Mouse (Mus musculus): ENCODE measurements around the gene 1700001J03Rik.
"Not testable (repeated sequence)": the region's sequence is repeated elsewhere in the genome, so short reads cannot be mapped to it uniquely, and the experiment has no call there.

1700001J03Rik gene

DNA sequence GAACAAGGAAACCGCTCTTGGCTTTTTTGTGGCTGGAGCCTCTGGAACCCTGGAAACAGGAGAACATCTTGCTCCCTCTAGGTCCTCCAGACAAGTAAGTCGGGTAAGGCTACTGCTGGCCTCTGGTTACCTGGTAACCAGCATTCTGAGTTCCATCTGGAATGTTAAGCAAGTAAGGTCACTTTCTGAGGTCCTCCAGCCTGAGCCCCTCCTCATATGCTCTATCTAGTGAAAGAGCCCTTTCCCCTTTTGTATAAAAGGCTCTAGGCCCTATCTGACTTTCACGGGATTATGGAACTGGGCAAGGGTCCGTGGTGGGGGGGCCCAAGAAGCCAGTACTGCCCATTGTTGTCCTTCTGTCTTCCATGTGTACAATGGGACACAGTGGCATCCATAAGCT is at the start of gene 1700001J03Rik:
1700001J03Rik (minus strand) TSS at position 101 of the 400 bp plus-strand sequence.
- DNase-seq (ENCODE audit: low spot score in 2 of 2): not testable (repeated sequence)

- no peak for DNase-seq (ENCODE audit: low spot score in 2 of 2)
These were observed 49.2 kb upstream of the 1700001J03Rik start for GRCm38 (mm10) chr5:146234336-146234735.

DNA sequence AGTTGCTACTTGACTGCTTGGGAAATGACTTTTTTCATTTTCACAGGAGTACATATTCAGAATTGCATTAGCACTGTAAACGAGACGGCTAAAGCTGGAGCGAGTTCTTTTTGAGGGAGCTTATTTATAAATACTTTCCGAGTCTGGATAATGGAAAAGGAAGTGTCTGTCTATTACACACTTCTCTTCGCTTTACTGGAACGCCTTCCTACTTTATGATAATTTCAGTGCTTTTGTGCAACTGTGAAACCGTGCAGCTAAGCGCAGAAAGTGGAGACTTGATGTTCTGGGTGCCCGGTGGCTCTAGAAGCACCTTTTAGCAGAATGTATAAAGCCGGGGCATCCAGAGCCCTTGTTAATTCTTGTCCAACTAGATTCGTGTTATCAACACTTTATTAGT is 47.7 kb upstream of the 1700001J03Rik start:
- DNase-seq (ENCODE audit: low spot score in 2 of 2): no peak

DNA sequence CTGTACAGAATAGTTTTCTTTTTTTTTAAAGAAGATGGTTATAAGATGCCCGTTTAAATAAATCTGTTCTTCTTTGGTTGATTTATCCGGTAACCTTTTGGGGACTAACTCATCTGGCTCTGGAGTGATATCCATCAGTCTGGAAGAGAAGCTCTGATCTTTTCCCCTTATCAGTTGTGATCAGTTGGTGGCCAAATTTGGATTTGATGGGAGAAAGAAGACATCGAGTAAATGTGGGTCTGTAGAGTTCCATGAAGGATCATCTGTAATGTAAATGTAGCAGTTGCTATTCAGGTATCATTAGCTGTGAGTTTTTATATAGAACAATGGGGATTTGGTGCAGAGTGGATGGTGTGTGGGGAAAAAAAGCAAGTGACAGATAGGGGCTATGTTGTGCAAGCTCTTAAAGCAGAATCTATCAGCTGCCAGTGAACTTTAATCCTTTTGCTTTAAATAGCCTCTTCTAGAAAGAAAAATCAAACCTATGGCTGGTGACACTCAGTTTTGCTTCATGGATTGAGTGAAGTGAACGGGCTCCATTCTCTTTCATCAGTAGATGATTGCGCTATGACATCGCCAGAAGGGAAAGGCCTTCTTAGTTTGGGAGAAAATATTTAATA is 47.1 kb upstream of the 1700001J03Rik start:
- no peak for DNase-seq (ENCODE audit: low spot score in 2 of 2)

GRCm38 (mm10) chr5:146231655-146231996 is 46.5 kb upstream of the 1700001J03Rik start:
- peak in 1 of 2 experiments; percentile 16 for DNase-seq (ENCODE audit: low spot score in 2 of 2)

GRCm38 (mm10) chr5:146230864-146231654 is 46.0 kb upstream of the 1700001J03Rik start, which contains the start of gene Cdk8:
TSS of gene Cdk8 (plus strand) at chr5:146231230.
- DNase-seq (ENCODE audit: low spot score in 2 of 2): peak; percentile 88 to 93

DNA sequence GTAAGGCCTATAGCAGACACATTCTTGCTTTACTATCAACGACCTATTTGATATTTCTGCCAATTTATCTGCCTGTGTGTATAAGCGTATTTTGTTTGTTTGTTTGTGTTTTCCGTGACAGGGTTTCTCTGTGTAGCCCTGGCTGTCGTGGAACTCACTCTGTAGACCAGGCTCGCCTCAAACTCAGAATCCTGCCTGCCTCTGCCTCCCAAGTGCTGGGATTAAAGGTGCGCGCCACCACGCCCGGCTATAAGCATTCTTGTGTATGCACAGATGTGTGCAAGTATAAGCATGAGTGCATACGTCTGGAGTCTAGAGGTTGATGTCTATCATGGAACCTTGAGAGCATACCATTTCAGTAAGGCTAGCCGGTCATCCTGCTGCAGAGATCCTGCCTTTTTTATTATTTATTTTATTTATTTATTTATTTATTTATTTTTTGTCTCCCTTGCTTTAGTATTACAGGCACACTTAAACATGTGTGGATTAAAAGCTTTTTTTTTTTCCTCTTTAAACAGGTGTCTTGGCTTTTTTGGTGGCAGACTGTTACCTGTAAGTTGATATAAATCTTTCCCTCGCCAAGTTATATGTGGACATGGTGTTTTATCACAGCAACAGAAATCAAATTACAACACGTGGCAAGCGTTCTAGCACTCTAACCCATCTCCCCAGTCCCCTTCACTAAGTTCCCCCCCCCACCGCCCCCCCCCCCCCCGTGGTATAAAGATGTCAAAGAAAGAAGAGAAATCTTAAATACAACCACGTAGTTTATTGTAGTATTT is 45.0 kb upstream of the 1700001J03Rik start:
- DNase-seq (ENCODE audit: low spot score in 2 of 2): no peak

GRCm38 (mm10) chr5:146227496-146227895 is 42.4 kb upstream of the 1700001J03Rik start:
- DNase-seq (ENCODE audit: low spot score in 2 of 2): no peak

DNA sequence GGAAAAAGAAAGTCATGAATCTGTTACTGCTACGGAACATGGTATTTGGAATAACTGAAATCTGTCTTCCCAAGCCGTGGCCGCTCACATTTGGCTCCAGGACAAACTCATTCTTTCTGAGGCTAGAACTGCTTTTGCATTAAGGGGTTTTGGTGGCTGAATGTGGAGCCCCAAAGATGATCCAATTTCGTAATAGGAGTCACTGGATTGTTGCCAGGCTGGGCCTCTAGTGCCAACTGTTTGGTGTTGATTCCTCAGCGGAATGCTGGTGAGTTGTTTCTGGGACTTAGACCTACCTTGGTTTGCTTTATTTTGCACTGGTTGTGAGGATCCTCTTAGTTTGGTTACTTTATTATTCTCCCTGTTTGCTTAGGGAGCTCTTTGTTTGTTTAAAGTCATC is 38.7 kb upstream of the 1700001J03Rik start:
- DNase-seq (ENCODE audit: low spot score in 2 of 2): no peak

- no peak for DNase-seq (ENCODE audit: low spot score in 2 of 2)
These were observed 36.6 kb upstream of the 1700001J03Rik start for GRCm38 (mm10) chr5:146221722-146222121.

DNA sequence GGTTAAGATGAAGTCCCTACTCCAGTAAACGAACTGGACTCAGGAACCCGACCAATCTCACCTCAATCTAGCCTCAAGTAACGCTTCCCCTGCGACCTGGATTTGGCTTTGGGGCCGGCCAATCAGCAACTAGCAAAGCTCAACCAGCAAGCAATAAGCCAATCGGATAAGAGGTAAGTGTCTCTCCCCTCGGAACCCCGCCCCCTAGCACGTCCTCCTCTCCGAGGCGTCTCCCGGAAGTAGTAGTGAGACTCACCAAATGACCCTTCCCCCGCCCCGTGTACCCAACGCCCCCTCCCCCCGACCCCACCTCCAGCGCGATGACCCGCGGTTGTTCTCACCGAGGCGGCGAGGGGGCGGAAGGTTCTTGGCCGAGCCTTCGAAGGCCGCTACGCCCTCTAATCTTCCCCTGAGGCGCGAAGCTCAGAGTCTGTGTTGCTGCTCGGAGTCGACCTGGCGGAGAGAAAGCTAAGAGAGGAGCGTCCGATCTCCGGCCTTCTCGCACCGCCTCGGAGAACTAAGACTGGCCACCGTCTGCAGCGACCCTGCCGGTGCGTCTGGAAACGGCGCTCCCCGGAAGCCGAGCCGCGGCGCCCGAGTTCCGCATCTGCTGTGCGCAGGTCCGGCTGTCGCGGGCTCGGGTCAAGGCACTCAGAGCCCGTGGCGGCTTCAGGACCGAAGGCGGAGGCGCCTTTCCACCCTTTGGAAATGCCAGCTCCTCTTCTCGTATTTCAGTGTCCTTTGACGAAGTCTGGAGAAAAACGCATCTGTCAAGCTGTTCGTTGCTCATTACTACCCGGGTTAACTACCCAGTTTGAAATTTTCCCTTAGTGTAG is 36.0 kb upstream of the 1700001J03Rik start, which contains the start of gene Rnf6:
Rnf6 (minus strand) TSS at position 677 of the 836 bp plus-strand sequence.
- DNase-seq (ENCODE audit: low spot score in 2 of 2): peak; percentile 76 to 85

DNA sequence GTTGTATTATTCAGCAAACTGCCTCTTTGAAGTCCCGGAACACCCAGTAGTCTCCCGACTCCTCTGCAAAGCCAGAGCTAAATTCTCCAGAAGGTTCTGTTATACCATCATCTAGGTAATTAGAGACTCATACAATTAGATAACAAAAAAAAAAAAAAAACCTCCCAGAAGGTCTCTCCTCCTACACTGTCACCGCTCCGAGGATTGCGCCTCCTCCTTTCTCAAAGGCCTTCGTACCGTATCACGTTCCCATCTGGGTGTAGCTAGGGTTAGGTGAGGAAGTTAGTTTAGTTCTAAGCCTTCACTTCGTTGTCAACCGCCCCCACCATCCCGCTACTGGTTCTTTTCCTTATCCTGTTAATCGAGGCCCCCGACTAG is 35.4 kb upstream of the 1700001J03Rik start:
- no peak for DNase-seq (ENCODE audit: low spot score in 2 of 2)

- DNase-seq (ENCODE audit: low spot score in 2 of 2): no peak
These were observed 20.4 kb upstream of the 1700001J03Rik start for GRCm38 (mm10) chr5:146205537-146205936.

GRCm38 (mm10) chr5:146203921-146204320 is 18.8 kb upstream of the 1700001J03Rik start:
- no peak for DNase-seq (ENCODE audit: low spot score in 2 of 2)

- DNase-seq (ENCODE audit: low spot score in 2 of 2): no peak
These were observed 15.5 kb upstream of the 1700001J03Rik start for GRCm38 (mm10) chr5:146200580-146200979.

DNA sequence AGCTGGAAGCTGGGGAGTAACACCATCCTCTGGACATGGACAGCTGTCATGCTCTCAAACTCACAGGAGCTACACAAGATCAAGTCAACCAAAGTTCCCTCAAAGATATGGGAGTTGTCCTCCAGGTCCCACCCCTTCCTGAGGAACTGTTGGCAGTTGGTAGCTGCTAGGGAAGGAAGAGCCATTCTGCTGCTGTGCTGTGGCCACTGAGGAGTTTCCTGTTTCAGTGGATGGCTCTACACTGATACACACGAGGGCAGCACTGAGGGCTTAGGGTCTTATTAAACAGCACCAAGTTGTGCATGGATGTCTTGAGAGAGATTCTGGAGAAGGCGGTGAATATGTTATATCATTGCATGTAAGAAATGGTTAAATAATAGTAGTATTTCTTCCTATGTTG is 14.4 kb upstream of the 1700001J03Rik start:
- no peak for DNase-seq (ENCODE audit: low spot score in 2 of 2)

DNA sequence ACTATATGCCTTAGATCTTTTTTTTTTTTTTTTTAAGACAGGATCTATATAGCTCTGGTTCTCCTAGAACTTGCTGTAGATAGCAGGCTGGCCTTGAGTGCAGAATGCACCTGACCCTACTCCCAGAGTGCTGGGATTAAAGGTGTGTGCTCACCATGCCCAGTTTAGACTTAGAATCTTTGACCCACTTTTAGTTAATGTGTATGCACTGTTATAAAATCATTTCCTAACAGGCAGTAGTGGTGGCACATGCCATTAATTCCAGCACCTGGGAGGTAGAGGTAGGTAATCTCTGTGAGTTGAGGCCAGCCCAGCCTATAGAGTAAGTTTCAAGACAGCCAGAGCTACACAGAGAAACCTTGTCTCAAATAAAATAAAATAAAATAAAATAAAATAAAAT is 14.0 kb upstream of the 1700001J03Rik start:
- no peak for DNase-seq (ENCODE audit: low spot score in 2 of 2)

- DNase-seq (ENCODE audit: low spot score in 2 of 2): no peak
These were observed 8.3 kb upstream of the 1700001J03Rik start for GRCm38 (mm10) chr5:146193360-146193759.

DNA sequence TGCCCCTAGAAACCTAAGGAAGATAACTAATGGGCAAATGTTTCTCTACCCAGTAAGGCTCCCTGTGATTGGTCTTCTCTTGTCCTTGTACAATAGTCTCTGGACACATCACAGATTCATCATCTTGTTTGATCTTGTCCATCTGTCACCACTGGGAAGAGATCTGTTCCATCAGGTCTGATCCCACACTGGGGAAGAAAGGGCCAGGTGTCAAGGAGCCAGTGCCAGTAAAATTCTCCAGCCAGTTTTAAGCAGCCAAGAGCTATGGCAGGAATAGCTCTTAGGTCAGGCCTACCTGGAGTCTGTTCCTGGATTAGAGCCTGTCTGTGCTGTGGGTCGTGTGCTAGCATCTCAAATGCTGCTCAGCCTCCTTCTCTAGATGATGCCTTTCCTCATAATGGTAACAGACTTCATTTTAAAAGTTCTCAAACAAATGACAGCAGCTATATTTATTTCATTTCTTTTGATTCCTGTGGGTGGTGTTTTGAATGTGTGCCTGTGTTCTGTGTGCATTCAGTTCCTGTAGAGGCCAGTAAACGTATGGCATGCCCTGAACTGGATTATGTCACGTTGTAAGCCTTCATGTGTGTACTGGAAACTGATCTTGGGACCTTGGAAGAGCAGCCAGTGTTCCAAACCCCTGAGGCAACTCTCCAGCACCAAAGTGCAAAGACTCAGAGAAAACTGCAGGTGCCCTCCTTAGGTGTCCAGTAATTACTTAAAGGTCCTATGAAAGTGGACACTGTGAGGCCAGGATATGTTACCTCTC is 5.6 kb upstream of the 1700001J03Rik start:
- DNase-seq (ENCODE audit: low spot score in 2 of 2): no peak

- no peak for DNase-seq (ENCODE audit: low spot score in 2 of 2)
These were observed 5.0 kb upstream of the 1700001J03Rik start for GRCm38 (mm10) chr5:146190093-146190492.

DNA sequence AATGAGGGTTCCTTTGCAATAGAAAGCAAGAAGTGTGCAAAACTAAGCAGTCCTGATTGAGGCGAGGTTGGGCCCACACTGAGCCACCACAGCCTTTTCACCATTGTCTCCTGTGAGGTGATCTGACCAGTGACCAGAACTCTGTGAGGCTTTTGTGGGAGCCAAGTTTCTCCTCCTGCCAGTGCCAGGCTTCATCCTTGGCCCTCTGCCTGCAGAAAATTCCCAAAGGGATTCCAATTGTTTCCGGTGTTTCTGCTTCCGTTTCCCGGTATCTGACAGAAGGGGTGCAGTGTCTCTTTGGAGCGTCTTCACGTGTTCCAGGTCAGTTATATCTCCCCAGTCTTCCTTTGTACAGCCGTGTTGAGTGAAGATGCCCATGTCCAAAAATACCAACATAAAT is 3.6 kb upstream of the 1700001J03Rik start:
- no peak for DNase-seq (ENCODE audit: low spot score in 2 of 2)

Measured in frontal cortex, postnatal 25 days (tissue).